Mouse (Mus musculus): ENCODE measurements at regions not wholly inside any gene's neighbourhood (a gene's known extent, or its start where the extent isn't known, plus 50 kb on each side); places are given as distances from the start of the nearest gene placed in this dataset.
"Not testable (repeated sequence)": the region's sequence is repeated elsewhere in the genome, so short reads cannot be mapped to it uniquely, and the experiment has no call there.

GRCm38 (mm10) chr14:53795160-53795559, 458.7 kb downstream of the Dad1 start:
- ATAC-seq (ENCODE audit: low read depth) (peak; percentile 95), DNase-seq (peak; percentile 61)
- WGBS (ENCODE audit: insufficient replicate concordance) = 12% methylated on average over 1 of the region's 1 CpGs
- H3K9me3 ChIP-seq (replicated peaks); H3K27me3 ChIP-seq; H3K36me3 ChIP-seq: not testable (repeated sequence)
- Histone ChIP-seq H3K9ac (peak overlapping the region; percentile 59), H3K27ac (peak overlapping the region; percentile 74), H3K4me1 (replicated peaks) (peaks cover 20% of the 10 kb centered on the region), H3K4me3 (replicated peaks) (peak overlapping the region; percentile 45), H3K4me2 (peak overlapping the region; percentile 63)

DNA sequence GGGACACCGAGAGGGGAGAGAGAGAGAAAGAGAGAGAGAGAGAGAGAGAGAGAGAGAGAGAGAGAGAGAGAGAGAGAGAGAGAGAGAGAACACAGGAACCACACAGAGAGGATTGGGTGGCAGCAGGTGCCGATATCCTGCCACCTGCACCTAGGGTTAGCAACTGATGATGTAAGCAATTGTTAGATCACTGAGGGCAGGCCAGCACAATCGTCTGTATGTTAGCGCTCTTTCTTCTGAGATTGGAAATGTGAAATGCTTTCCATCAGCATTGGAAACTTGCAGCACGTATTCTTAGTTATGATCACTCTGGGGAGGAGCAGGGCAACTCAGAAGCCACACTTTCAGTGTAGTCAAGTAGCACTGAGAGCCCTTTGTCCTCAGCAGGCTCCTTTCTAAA, 459.4 kb downstream of the Dad1 start:
- Histone ChIP-seq H3K4me1 (replicated peaks) (peaks cover 20% of the 10 kb centered on the region), H3K4me3 (replicated peaks) (no peak overlapping the region), H3K9me3 (replicated peaks) (no peaks in the 10 kb centered on the region), H3K9ac (no peak overlapping the region), H3K36me3 (no peaks in the 10 kb centered on the region), H3K27ac (no peak overlapping the region), H3K4me2 (no peak overlapping the region), H3K27me3 (no peaks in the 10 kb centered on the region)
- no peak for DNase-seq
- WGBS (ENCODE audit: insufficient replicate concordance) = 81% methylated on average over 5 of the region's 5 CpGs
- 0 out of 2 replicates have a peak, but pooled peaks have one; percentile 39 for ATAC-seq (ENCODE audit: low read depth)

- H3K27ac ChIP-seq; H3K4me3 ChIP-seq (replicated peaks); ATAC-seq (ENCODE audit: low read depth); DNase-seq; H3K27me3 ChIP-seq; H3K9ac ChIP-seq; H3K36me3 ChIP-seq; H3K9me3 ChIP-seq (replicated peaks); H3K4me2 ChIP-seq: not testable (repeated sequence)
- peaks cover 20% of the 10 kb centered on the region for H3K4me1 ChIP-seq (replicated peaks)
- 36% methylated on average over 1 of the region's 1 CpGs for WGBS (ENCODE audit: insufficient replicate concordance)
Measured at GRCm38 (mm10) chr14:53792432-53792831, 461.5 kb downstream of the Dad1 start.

DNA sequence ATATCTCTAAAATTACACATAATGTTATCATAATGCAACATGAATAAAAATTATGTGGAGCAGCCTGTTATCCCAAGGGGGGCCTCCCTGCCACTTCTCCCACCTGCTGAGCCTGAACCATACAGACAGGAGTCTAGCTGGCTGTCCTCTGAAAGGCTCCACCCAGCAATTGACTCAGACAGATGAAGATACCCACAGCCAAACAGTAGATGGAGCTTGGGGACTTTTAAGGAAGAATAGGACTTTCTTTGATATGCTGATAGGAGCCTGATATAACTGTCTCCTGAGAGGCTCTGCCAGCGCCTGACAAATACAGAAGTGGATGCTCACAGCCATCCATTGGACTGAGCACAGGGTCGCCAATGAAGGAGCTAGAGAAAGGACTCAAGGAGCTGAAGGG, 468.4 kb downstream of the Dad1 start:
- not testable (repeated sequence) for H3K9me3 ChIP-seq (replicated peaks); H3K9ac ChIP-seq; DNase-seq; H3K27ac ChIP-seq; H3K4me3 ChIP-seq (replicated peaks); H3K27me3 ChIP-seq; H3K36me3 ChIP-seq; ATAC-seq (ENCODE audit: low read depth); H3K4me2 ChIP-seq; H3K4me1 ChIP-seq (replicated peaks)
- 57% methylated on average over 2 of the region's 2 CpGs for whole genome bisulfite sequencing (ENCODE audit: insufficient replicate concordance)

GRCm38 (mm10) chr14:53777375-53777774, 476.5 kb downstream of the Dad1 start:
- no peak for DNase-seq
- Histone ChIP-seq H3K4me2 (no peak overlapping the region), H3K36me3 (no peaks in the 10 kb centered on the region), H3K4me1 (replicated peaks) (no peaks in the 10 kb centered on the region), H3K4me3 (replicated peaks) (no peak overlapping the region), H3K27me3 (no peaks in the 10 kb centered on the region), H3K9me3 (replicated peaks) (no peaks in the 10 kb centered on the region), H3K27ac (no peak overlapping the region), H3K9ac (no peak overlapping the region)
- no peak for ATAC-seq (ENCODE audit: low read depth)
- 58% methylated on average over 3 of the region's 3 CpGs for WGBS (ENCODE audit: insufficient replicate concordance)

DNA sequence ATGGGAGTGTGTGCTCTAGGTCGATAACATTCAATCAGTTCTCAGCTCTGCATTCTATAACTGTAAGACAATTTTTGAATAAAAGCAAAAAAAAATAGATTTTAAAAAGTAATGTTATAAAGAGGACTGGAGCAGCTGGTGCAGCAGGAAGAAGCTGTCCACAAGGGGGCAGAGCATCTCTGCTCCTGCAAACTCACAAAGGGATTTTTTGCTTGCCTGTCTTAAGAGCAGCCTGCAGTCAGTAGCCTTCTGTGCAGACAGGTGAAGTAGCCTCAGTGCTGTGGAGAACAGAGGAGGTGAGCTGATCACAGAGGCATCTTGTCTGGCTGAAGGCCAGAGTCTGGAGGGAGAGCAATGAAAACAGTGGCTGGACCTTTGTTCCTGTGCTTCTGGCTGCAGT, 477.2 kb downstream of the Dad1 start:
- not testable (repeated sequence) for H3K9ac ChIP-seq; H3K4me2 ChIP-seq; H3K27me3 ChIP-seq; H3K4me3 ChIP-seq (replicated peaks); ATAC-seq (ENCODE audit: low read depth); H3K9me3 ChIP-seq (replicated peaks); H3K27ac ChIP-seq; DNase-seq; H3K36me3 ChIP-seq; H3K4me1 ChIP-seq (replicated peaks)
- 39% methylated on average over 1 of the region's 1 CpGs for WGBS (ENCODE audit: insufficient replicate concordance)

DNA sequence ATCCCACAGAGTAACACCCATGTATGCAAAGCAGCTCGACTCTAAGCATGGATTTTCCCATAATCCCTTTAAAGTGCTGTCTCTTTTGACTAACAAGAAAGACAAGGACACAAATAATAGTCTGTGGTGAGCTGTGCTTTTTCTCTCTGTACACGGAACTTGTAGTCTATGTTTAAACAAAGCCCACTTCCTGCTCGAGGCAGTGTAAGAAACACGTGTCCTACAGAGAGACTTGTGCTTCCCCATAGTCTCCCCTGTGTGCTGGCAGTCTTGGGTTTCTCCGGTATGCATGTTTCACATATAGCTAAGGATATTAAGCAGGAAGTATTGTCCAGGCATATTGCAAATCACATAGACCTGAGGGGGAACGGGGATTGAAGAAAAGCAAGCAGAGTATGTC, 487.4 kb downstream of the Dad1 start:
- H3K27me3 ChIP-seq; H3K4me3 ChIP-seq (replicated peaks); DNase-seq; H3K36me3 ChIP-seq; H3K9me3 ChIP-seq (replicated peaks): not testable (repeated sequence)
- ATAC-seq (ENCODE audit: low read depth) = peak; percentile 41; the same call in 1 of the 2 replicates
- Histone ChIP-seq H3K4me2 (peak overlapping the region; percentile 42; the same call in 1 of the 2 replicates), H3K27ac (peak overlapping the region; percentile 66), H3K4me1 (replicated peaks) (peaks cover 27% of the 10 kb centered on the region), H3K9ac (0 out of 2 replicates have a peak overlapping the region, but pooled peaks have one; percentile 27)
- 41% methylated on average over 6 of the region's 6 CpGs for WGBS (ENCODE audit: insufficient replicate concordance)

GRCm38 (mm10) chr14:53765918-53766317, 488.0 kb downstream of the Dad1 start:
- peak overlapping the region; percentile 66 for H3K27ac ChIP-seq
- not testable (repeated sequence) for H3K27me3 ChIP-seq; H3K4me3 ChIP-seq (replicated peaks); H3K9me3 ChIP-seq (replicated peaks); DNase-seq; H3K9ac ChIP-seq; H3K36me3 ChIP-seq
- 4% methylated on average over 1 of the region's 1 CpGs for WGBS (ENCODE audit: insufficient replicate concordance)
- peaks cover 27% of the 10 kb centered on the region for H3K4me1 ChIP-seq (replicated peaks)
- H3K4me2 ChIP-seq = peak overlapping the region; percentile 42
- peak; percentile 94 for ATAC-seq (ENCODE audit: low read depth)

- not testable (repeated sequence) for H3K27me3 ChIP-seq; H3K36me3 ChIP-seq; H3K4me3 ChIP-seq (replicated peaks); H3K27ac ChIP-seq; DNase-seq; H3K9ac ChIP-seq; H3K4me2 ChIP-seq; H3K9me3 ChIP-seq (replicated peaks); ATAC-seq (ENCODE audit: low read depth)
- 41% methylated on average over 2 of the region's 2 CpGs for WGBS (ENCODE audit: insufficient replicate concordance)
- peaks cover 27% of the 10 kb centered on the region for H3K4me1 ChIP-seq (replicated peaks)
Measured at GRCm38 (mm10) chr14:53760578-53760977, 493.3 kb downstream of the Dad1 start.

DNA sequence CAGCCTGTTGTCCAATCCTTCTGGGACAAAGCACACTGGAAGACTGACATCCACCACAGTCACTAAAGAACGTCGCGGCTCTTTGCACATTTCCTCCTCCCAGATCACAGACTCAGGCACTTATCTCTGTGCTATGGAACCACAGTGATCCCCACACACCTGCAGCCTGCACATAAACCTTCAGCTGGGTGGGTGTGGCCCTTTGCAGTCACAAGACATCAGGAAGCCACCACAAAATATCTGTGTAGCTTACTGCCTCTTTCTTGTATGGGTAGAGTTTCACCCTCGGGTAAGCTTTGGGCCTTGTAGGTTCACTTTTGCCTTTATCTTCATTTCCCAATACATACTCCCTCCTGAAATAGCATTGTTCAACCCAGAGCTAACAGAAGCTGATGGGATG, 496.1 kb downstream of the Dad1 start:
- peak overlapping the region; percentile 30; the same call in 1 of the 2 replicates for H3K4me3 ChIP-seq (replicated peaks)
- not testable (repeated sequence) for H3K9me3 ChIP-seq (replicated peaks); H3K9ac ChIP-seq; DNase-seq; H3K36me3 ChIP-seq; H3K27me3 ChIP-seq
- ATAC-seq (ENCODE audit: low read depth) = peak; percentile 80
- 14% methylated on average over 4 of the region's 4 CpGs for WGBS (ENCODE audit: insufficient replicate concordance)
- peaks cover 15% of the 10 kb centered on the region for H3K4me1 ChIP-seq (replicated peaks)
- peak overlapping the region; percentile 80 for H3K27ac ChIP-seq
- H3K4me2 ChIP-seq = peak overlapping the region; percentile 60

GRCm38 (mm10) chr14:53757095-53757494, 496.8 kb downstream of the Dad1 start:
- peak overlapping the region; percentile 60 for H3K4me2 ChIP-seq
- H3K4me1 ChIP-seq (replicated peaks) = peaks cover 15% of the 10 kb centered on the region
- peak overlapping the region; percentile 35; the same call in 1 of the 2 replicates for H3K4me3 ChIP-seq (replicated peaks)
- H3K27me3 ChIP-seq; H3K9me3 ChIP-seq (replicated peaks); H3K36me3 ChIP-seq: not testable (repeated sequence)
- no CpG with 5 or more reads among the region's 1 CpGs for WGBS (ENCODE audit: insufficient replicate concordance)
- peak; percentile 17 for DNase-seq
- H3K9ac ChIP-seq = 0 out of 2 replicates have a peak overlapping the region, but pooled peaks have one; percentile 43
- ATAC-seq (ENCODE audit: low read depth) = peak; percentile 74
- peak overlapping the region; percentile 80 for H3K27ac ChIP-seq

DNA sequence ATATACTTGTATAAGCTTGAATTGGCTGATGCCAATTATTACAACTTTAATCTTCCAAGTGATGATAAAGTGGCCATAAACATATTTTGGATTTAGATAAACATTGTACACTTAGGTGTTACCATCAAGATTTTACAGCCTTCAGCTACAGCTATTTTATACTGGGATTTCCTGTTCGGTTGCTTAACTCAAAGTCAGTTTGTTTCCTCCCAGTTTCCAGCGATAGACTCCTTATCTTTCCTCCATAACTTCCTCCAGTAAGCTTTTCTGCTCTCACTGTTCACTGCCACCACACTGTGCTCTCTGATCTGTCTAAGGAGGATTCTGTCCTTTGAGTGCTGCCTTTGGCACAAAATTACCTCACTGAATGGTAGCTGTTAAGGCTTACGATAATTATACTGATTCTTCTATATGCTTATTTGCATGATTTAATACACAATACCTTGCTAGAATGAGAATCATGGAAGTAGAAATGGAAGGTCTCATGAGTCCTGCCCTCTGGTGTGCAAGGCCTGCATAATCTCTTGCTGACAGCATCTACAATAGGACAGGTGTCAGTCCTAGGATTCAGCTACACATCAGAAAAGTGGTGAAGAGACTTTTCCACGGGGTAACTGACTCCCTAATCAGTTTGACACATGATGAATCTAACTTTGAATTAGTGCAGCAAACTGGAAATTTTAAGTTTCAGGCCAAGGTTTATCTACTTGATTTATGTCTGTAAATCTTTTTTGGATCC, 503.0 kb downstream of the Dad1 start:
- Histone ChIP-seq H3K27ac (peak overlapping the region; percentile 3; the same call in 1 of the 2 replicates), H3K4me1 (replicated peaks) (peaks cover 7% of the 10 kb centered on the region), H3K27me3 (no peaks in the 10 kb centered on the region), H3K4me2 (no peak overlapping the region), H3K36me3 (no peaks in the 10 kb centered on the region), H3K9me3 (replicated peaks) (no peaks in the 10 kb centered on the region), H3K4me3 (replicated peaks) (no peak overlapping the region), H3K9ac (no peak overlapping the region)
- DNase-seq = no peak
- ATAC-seq (ENCODE audit: low read depth) = peak; percentile 73
- WGBS (ENCODE audit: insufficient replicate concordance) = 9% methylated on average over 4 of the region's 4 CpGs

All from liver, embryonic 13.5 days (tissue).